Mouse (Mus musculus): ENCODE measurements around the gene Npb. TPM values are rescaled to one million over a fixed set of nuclear protein-coding genes. Genes with fewer than 3 reads are reported as not detected.

The Npb gene
- polyA plus RNA-seq, 1 experiment from 2014 or later, result 0.98 TPM

- Histone ChIP-seq H3K4me2 (ENCODE audit: low read length) (peak overlapping the region; percentile 82), H3K27ac (ENCODE audit: low read depth, low read length) (0 out of 2 replicates have a peak overlapping the region, but pooled peaks have one; percentile 60), H3K4me3 (ENCODE audit: low read depth, low read length) (peak overlapping the region; percentile 84), H3K9ac (ENCODE audit: low read length) (peak overlapping the region; percentile 90), H3K4me1 (ENCODE audit: control insufficient read depth, insufficient read depth, low read length) (peaks cover 8% of the 10 kb centered on the region), H3K9me3 (replicated peaks; ENCODE audit: control insufficient read depth, low read length) (no peaks in the 10 kb centered on the region), H3K27me3 (replicated peaks; ENCODE audit: control insufficient read depth, insufficient read depth, low read length) (no peaks in the 10 kb centered on the region), H3K36me3 (ENCODE audit: control insufficient read depth, insufficient read depth, low read length) (peaks cover 62% of the 10 kb centered on the region)
- DNase-seq (ENCODE audit: low spot score), result no peak
- no peak for ATAC-seq
- WGBS, result 53% methylated on average over 4 of the region's 4 CpGs
Observed at GRCm38 (mm10) chr11:120616617-120617294, 8.5 kb downstream of the Npb start.

- DNase-seq (ENCODE audit: low spot score), result peak; percentile 94
- H3K27me3 ChIP-seq (replicated peaks; ENCODE audit: control insufficient read depth, insufficient read depth, low read length), result no peaks in the 10 kb centered on the region
- H3K9ac ChIP-seq (ENCODE audit: low read length), result peak within 1 kb of the TSS; percentile 90
- WGBS, result 1% methylated on average over 56 of the region's 56 CpGs
- peak within 1 kb of the TSS; percentile 60; the same call in 1 of the 2 replicates for H3K27ac ChIP-seq (ENCODE audit: low read depth, low read length)
- ATAC-seq, result peak; percentile 97
- H3K4me1 ChIP-seq (ENCODE audit: control insufficient read depth, insufficient read depth, low read length), result peaks cover 8% of the 10 kb centered on the region
- no peaks in the 10 kb centered on the region for H3K9me3 ChIP-seq (replicated peaks; ENCODE audit: control insufficient read depth, low read length)
- peak within 1 kb of the TSS; percentile 84 for H3K4me3 ChIP-seq (ENCODE audit: low read depth, low read length)
- H3K36me3 ChIP-seq (ENCODE audit: control insufficient read depth, insufficient read depth, low read length), result peaks cover 61% of the 10 kb centered on the region
- peak within 1 kb of the TSS; percentile 82 for H3K4me2 ChIP-seq (ENCODE audit: low read length)
Observed at GRCm38 (mm10) chr11:120617519-120618112, 9.3 kb downstream of the Npb start, which contains the start of gene Pcyt2. Pcyt2 (minus strand) TSS chr11:120617936.

DNA sequence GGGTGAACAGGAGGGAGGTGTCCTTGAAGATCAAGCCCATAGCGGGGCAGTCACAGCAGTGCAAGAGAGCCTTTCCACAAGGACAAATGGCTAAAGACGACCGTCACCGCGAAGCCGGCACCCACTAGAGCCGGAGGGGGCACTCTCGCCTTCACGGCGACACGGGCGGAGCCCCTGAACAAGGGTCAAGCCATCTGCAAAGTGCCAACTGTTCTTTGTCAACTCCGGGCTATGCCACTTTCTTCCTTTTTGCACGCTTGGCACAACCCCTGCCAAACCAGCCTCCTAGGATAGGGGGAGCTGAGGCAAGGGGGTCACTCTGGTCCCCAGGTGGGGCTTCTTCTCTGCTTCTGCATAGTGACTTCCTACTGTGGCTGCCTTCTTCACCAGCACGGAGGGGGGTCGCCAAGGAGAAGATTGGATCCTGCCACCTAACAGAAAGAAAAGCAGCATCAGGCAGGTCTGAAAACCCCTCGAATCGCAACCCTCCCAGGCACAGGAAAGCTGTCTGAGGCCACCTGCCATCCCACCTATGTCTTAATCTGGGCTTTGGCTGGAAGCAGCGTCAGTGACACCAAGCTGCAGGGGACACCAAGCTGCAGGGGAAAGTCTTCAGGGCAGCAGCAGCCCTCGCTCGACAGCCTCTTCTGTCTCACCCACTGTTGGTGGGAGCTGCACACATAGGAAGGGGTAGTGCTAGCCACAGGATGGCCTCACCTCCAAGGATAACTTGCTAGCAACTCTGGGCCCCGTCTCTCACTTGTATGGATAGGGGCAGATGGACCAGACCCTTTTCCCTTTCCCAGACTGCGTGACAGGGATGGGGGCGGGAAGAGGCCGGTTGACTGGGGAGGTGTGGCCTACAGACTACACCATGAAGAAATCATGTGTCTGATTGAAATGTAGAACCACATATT lies 10.6 kb downstream of the Npb start:
- Histone ChIP-seq H3K27me3 (replicated peaks; ENCODE audit: control insufficient read depth, insufficient read depth, low read length) (no peaks in the 10 kb centered on the region), H3K4me1 (ENCODE audit: control insufficient read depth, insufficient read depth, low read length) (peaks cover 9% of the 10 kb centered on the region), H3K4me2 (ENCODE audit: low read length) (no peak overlapping the region), H3K9ac (ENCODE audit: low read length) (no peak overlapping the region), H3K36me3 (ENCODE audit: control insufficient read depth, insufficient read depth, low read length) (peaks cover 58% of the 10 kb centered on the region), H3K9me3 (replicated peaks; ENCODE audit: control insufficient read depth, low read length) (no peaks in the 10 kb centered on the region), H3K27ac (ENCODE audit: low read depth, low read length) (no peak overlapping the region), H3K4me3 (ENCODE audit: low read depth, low read length) (no peak overlapping the region)
- ATAC-seq (no peak), DNase-seq (ENCODE audit: low spot score) (no peak)
- 93% methylated on average over 25 of the region's 25 CpGs for WGBS

- Histone ChIP-seq H3K9me3 (replicated peaks; ENCODE audit: control insufficient read depth, low read length) (no peaks in the 10 kb centered on the region), H3K27ac (ENCODE audit: low read depth, low read length) (no peak overlapping the region), H3K4me1 (ENCODE audit: control insufficient read depth, insufficient read depth, low read length) (peaks cover 15% of the 10 kb centered on the region), H3K36me3 (ENCODE audit: control insufficient read depth, insufficient read depth, low read length) (peaks cover 53% of the 10 kb centered on the region), H3K4me2 (ENCODE audit: low read length) (no peak overlapping the region), H3K4me3 (ENCODE audit: low read depth, low read length) (no peak overlapping the region), H3K27me3 (replicated peaks; ENCODE audit: control insufficient read depth, insufficient read depth, low read length) (no peaks in the 10 kb centered on the region), H3K9ac (ENCODE audit: low read length) (no peak overlapping the region)
- ATAC-seq, result no peak
- WGBS, result 93% methylated on average over 14 of the region's 14 CpGs
- DNase-seq (ENCODE audit: low spot score), result no peak
Observed at GRCm38 (mm10) chr11:120620195-120620594, 11.9 kb downstream of the Npb start.

GRCm38 (mm10) chr11:120622805-120623204 lies 14.5 kb downstream of the Npb start:
- H3K27ac ChIP-seq (ENCODE audit: low read depth, low read length), result no peak overlapping the region
- H3K4me3 ChIP-seq (ENCODE audit: low read depth, low read length), result no peak overlapping the region
- peaks cover 64% of the 10 kb centered on the region for H3K36me3 ChIP-seq (ENCODE audit: control insufficient read depth, insufficient read depth, low read length)
- no peak for ATAC-seq
- H3K9ac ChIP-seq (ENCODE audit: low read length), result no peak overlapping the region
- DNase-seq (ENCODE audit: low spot score), result no peak
- H3K4me2 ChIP-seq (ENCODE audit: low read length), result no peak overlapping the region
- WGBS, result 91% methylated on average over 6 of the region's 6 CpGs
- H3K27me3 ChIP-seq (replicated peaks; ENCODE audit: control insufficient read depth, insufficient read depth, low read length), result no peaks in the 10 kb centered on the region
- H3K4me1 ChIP-seq (ENCODE audit: control insufficient read depth, insufficient read depth, low read length), result peaks cover 9% of the 10 kb centered on the region
- H3K9me3 ChIP-seq (replicated peaks; ENCODE audit: control insufficient read depth, low read length), result no peaks in the 10 kb centered on the region

GRCm38 (mm10) chr11:120623961-120624679 lies 15.8 kb downstream of the Npb start:
- Histone ChIP-seq H3K36me3 (ENCODE audit: control insufficient read depth, insufficient read depth, low read length) (peaks cover 63% of the 10 kb centered on the region), H3K4me2 (ENCODE audit: low read length) (peak overlapping the region; percentile 95), H3K27ac (ENCODE audit: low read depth, low read length) (peak overlapping the region; percentile 80), H3K9me3 (replicated peaks; ENCODE audit: control insufficient read depth, low read length) (no peaks in the 10 kb centered on the region), H3K4me1 (ENCODE audit: control insufficient read depth, insufficient read depth, low read length) (peaks cover 9% of the 10 kb centered on the region), H3K27me3 (replicated peaks; ENCODE audit: control insufficient read depth, insufficient read depth, low read length) (no peaks in the 10 kb centered on the region), H3K9ac (ENCODE audit: low read length) (peak overlapping the region; percentile 87), H3K4me3 (ENCODE audit: low read depth, low read length) (peak overlapping the region; percentile 98)
- peak; percentile 73 for ATAC-seq
- DNase-seq (ENCODE audit: low spot score), result peak; percentile 54
- WGBS, result 15% methylated on average over 27 of the region's 30 CpGs

GRCm38 (mm10) chr11:120624680-120625111 lies 16.4 kb downstream of the Npb start:
- Histone ChIP-seq H3K4me1 (ENCODE audit: control insufficient read depth, insufficient read depth, low read length) (peaks cover 9% of the 10 kb centered on the region), H3K27ac (ENCODE audit: low read depth, low read length) (peak overlapping the region; percentile 80), H3K36me3 (ENCODE audit: control insufficient read depth, insufficient read depth, low read length) (peaks cover 65% of the 10 kb centered on the region), H3K9ac (ENCODE audit: low read length) (peak overlapping the region; percentile 87), H3K9me3 (replicated peaks; ENCODE audit: control insufficient read depth, low read length) (no peaks in the 10 kb centered on the region), H3K4me2 (ENCODE audit: low read length) (peak overlapping the region; percentile 95), H3K27me3 (replicated peaks; ENCODE audit: control insufficient read depth, insufficient read depth, low read length) (no peaks in the 10 kb centered on the region), H3K4me3 (ENCODE audit: low read depth, low read length) (peak overlapping the region; percentile 98)
- peak; percentile 86 for ATAC-seq
- under 1% methylated on average over 52 of the region's 53 CpGs for WGBS
- DNase-seq (ENCODE audit: low spot score), result peak; percentile 93

DNA sequence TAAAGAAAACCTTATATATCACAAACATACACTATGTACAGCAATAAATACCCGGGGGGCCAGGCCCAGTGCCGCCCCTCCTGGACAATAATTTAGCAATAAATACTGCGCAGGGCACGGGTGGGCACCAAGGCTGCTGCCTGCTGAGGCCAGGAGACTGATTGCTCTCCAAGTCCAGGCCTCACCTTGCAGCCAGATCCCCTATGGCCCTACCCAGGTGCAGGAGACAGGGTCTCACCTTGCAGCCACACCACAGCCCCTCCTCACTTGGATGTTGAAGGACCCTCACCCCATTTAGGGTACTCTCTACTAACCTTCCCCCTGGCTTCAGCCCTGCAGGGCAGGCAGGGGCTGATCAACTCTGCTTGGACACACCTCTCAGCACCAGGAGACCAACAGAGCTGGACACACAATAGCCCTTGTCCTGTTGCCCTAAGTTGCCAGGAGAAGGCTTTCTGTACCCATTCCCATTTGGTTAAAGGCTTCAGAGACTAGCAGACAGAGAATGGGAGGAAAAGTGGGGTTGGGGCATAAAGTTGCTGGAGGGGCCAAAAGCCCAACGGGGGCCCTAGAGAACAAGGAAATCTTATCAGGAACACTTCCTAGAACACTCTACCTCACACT lies 17.0 kb downstream of the Npb start, which contains the start of gene Sirt7:
Sirt7 (minus strand) TSS at position 89 of the 624 bp plus-strand sequence.
- H3K4me2 ChIP-seq (ENCODE audit: low read length), result peak within 1 kb of the TSS; percentile 95
- peak within 1 kb of the TSS; percentile 87 for H3K9ac ChIP-seq (ENCODE audit: low read length)
- no peaks in the 10 kb centered on the region for H3K27me3 ChIP-seq (replicated peaks; ENCODE audit: control insufficient read depth, insufficient read depth, low read length)
- H3K36me3 ChIP-seq (ENCODE audit: control insufficient read depth, insufficient read depth, low read length), result peaks cover 59% of the 10 kb centered on the region
- H3K27ac ChIP-seq (ENCODE audit: low read depth, low read length), result peak within 1 kb of the TSS; percentile 80
- peaks cover 9% of the 10 kb centered on the region for H3K4me1 ChIP-seq (ENCODE audit: control insufficient read depth, insufficient read depth, low read length)
- DNase-seq (ENCODE audit: low spot score) (no peak), ATAC-seq (peak; percentile 21; the same call in 1 of the 2 replicates)
- H3K9me3 ChIP-seq (replicated peaks; ENCODE audit: control insufficient read depth, low read length), result no peaks in the 10 kb centered on the region
- H3K4me3 ChIP-seq (ENCODE audit: low read depth, low read length), result peak within 1 kb of the TSS; percentile 98
- 24% methylated on average over 5 of the region's 5 CpGs for WGBS
